Mouse (Mus musculus): ENCODE results near the gene Il6.
"Not testable (repeated sequence)": the region's sequence is repeated elsewhere in the genome, so short reads cannot be mapped to it uniquely, and the experiment has no call there.

DNA sequence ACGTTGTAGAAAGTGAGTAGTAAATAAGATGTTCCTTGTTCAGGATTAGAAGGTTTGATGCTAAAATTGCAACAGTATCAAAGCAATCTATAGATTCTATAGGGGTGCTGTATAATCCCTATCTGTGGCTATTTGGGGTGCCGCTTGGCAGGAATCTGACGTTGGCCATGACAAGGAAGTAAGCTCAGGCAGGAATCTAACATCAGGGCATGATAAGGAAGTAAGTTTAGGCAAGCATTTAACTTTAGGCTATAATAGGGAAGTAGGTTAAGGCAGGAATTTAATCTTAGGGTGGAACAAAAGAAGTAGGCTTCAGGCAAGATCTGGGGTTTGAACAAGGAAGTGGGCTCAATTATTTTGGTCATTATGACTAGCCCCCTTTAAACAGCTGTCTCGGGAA, 22.9 kb downstream of the Il6 start:
- TF ChIP-seq POLR2A, CTCF (IDR thresholded peaks at IDR 0.05; ENCODE audit: insufficient read depth, low read depth, low read length): not testable (repeated sequence)

Data from olfactory bulb, adult 2 months (tissue).